Mouse (Mus musculus): ENCODE results near the gene BC030867.

- TF ChIP-seq CTCF (IDR thresholded peaks at IDR 0.05; ENCODE audit: extremely low read depth, insufficient read depth, insufficient read length, insufficient replicate concordance) (no peak), POLR2A (IDR thresholded peaks at IDR 0.05; ENCODE audit: low read depth, low read length) (no peak)
Observed at GRCm38 (mm10) chr11:102244926-102245449, 3.7 kb upstream of the BC030867 start.
